Mouse (Mus musculus) lung, postnatal 4 days (tissue): ENCODE measurements around the gene Efs.
A peak's percentile ranks its signal among the peaks of the same experiment; 100 is the strongest.
"Not testable (repeated sequence)": the region's sequence is repeated elsewhere in the genome, so short reads cannot be mapped to it uniquely, and the experiment has no call there.

Experiments
- DNase-seq, 2 experiments: peaks; one replicate each; pipeline ENCODE4 v3.0.0; 2021

The Efs gene

GRCm38 (mm10) chr14:54925349-54926342 lies at the start of gene Efs:
Gene Efs, minus strand, starts transcription at chr14:54926126.
- DNase-seq: peak; percentile 75 to 87

- DNase-seq: no peak
These were observed 48.3 kb upstream of the Efs start for GRCm38 (mm10) chr14:54974068-54974791.

- not testable (repeated sequence) for DNase-seq
These were observed 46.9 kb upstream of the Efs start for GRCm38 (mm10) chr14:54972786-54973185.

DNA sequence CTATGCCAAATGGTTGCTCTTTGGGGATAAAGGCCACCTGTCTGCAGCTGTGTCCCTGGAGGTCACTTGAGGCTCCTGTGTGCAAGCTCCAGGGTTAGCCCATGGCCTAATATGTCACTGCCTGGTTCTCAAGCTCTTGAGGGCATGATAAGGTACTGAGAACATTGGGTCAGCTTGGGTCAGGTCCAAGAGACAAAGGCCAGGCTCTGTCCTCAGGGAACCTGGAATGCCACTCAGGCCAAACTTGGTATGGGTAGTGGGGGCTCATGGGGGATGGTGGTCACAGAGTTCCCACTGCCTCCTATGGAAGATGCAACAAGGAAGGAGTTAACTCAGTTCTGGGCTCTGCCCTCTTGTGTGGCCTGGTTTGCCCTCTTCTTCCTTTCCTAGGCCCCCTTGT lies 42.4 kb upstream of the Efs start:
- DNase-seq: no peak

DNA sequence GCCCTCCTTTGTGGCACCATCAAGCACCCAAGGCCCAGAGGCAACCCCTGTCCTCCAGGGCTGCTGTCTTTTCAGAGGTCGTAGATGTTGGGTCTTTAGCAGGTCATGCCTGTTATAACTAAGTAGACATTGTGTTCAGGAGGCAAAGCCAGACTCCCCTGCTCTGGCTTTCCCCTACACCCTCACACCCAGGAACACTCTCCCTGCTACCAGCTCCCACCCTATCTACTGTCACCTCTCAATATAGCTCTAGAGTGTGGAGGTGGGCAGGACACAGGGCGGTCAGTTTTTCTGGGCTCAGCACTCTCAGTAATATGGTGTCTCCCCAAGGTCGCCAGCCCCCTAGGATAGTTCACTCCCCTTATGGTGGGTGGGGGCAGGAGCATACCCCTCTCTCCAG lies 41.9 kb upstream of the Efs start:
- no peak for DNase-seq

- no peak for DNase-seq
These were observed 40.5 kb upstream of the Efs start, which contains the start of gene Myh6 for GRCm38 (mm10) chr14:54966320-54966977. Gene Myh6, minus strand, starts transcription at chr14:54966927.

DNA sequence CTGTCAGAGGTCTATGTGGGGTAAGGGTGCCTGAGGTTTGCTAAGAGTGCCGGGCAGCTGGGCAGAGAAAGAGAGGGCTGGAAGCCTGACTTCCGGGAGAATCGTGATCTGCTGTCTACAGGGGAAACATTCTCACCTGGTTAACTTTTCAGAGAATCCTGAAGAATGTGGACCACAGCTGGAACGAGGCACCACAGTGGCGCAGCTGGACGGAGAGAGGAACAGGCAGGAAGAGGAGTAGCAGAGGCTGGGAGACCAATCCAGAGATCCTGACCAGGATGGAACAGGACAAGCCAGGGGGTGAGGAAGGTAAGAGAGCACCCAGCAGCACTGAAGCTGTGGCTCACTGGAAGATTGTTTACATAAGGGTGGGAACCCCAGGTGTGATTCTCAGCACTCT lies 39.7 kb upstream of the Efs start:
- no peak for DNase-seq

- no peak for DNase-seq
These were observed 39.1 kb upstream of the Efs start for GRCm38 (mm10) chr14:54965044-54965443.

DNA sequence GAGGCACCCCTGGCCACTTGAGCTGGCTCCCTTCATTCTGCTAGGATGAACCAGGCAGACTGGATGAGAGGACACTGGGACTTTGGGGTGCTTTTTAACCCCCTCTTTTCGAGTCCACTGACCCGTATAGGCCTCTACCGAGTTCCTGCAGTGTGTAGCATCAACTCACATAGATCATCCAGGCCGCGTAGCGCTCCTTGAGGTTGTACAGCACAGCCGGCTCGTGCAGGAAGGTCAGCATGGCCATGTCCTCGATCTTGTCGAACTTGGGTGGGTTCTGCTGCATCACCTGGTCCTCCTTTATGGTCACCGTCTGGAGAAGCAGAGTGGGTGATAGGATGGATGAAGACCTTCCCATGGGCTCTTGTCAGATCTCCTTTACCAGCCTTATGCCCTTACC lies 37.8 kb upstream of the Efs start:
- DNase-seq: no peak

DNA sequence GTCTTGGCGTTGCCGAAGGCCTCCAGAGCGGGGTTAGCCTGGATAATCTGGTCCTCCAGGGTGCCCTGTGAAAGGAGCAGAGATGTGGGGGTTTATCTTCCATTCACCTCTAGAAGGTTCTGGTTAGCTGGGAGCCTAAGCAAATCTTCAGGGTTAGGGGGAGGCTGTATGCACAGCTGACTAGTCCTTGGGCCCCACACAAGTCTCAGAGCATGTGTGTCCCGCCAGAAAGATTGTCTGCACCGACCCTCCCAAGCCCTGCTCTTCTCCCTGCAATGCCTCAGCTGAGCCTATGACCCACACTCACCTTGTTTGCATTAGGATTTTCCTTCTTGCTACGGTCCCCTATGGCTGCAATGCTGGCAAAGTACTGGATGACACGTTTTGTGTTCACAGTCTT lies 36.8 kb upstream of the Efs start:
- no peak for DNase-seq

GRCm38 (mm10) chr14:54961487-54961886 lies 35.6 kb upstream of the Efs start:
- DNase-seq: no peak

- no peak for DNase-seq
These were observed 34.8 kb upstream of the Efs start for GRCm38 (mm10) chr14:54960769-54961168.

GRCm38 (mm10) chr14:54959853-54960613 lies 34.1 kb upstream of the Efs start:
- not testable (repeated sequence) for DNase-seq

DNA sequence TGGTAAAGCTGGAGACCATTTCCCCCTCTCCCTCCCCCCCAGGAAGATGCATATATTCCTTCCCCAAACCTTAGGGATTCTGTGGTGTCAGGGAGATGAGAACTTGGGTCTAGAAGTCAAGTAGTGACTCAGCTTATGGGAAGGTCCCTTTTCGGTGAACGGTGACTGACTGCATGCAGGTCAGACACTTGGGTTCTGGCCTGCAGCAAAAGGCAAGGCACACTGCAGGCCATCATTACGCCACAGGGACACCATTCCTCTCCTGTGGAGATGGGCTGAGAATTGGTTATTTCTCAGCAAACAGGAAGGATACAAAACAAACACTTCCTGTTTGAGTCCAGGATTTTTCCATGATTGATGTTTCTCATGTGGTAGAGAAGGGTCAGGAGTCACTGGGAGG lies 33.3 kb upstream of the Efs start:
- DNase-seq: no peak

- DNase-seq: no peak
These were observed 32.6 kb upstream of the Efs start for GRCm38 (mm10) chr14:54958503-54958902.

GRCm38 (mm10) chr14:54956533-54956932 lies 30.6 kb upstream of the Efs start:
- DNase-seq: no peak

DNA sequence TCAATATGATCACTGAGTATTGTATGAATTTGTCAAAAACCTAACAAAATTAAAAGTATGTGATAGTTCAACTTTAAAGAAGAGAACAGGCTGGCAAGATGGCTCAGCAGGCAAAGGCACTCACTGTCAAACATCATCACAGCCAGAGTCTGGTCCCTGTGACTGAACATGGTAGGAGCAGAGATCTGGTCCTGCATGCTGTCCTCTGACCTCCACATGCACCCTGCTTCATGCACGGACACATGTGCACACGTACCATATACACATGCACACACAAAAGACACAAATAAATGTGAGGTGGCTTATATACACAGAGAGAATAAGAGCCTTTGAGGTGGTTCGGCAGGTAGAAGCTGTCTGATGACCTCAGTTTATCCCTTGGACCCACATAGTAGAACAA lies 29.6 kb upstream of the Efs start:
- DNase-seq: no peak

- no peak for DNase-seq
These were observed 28.5 kb upstream of the Efs start for GRCm38 (mm10) chr14:54954474-54954873.

DNA sequence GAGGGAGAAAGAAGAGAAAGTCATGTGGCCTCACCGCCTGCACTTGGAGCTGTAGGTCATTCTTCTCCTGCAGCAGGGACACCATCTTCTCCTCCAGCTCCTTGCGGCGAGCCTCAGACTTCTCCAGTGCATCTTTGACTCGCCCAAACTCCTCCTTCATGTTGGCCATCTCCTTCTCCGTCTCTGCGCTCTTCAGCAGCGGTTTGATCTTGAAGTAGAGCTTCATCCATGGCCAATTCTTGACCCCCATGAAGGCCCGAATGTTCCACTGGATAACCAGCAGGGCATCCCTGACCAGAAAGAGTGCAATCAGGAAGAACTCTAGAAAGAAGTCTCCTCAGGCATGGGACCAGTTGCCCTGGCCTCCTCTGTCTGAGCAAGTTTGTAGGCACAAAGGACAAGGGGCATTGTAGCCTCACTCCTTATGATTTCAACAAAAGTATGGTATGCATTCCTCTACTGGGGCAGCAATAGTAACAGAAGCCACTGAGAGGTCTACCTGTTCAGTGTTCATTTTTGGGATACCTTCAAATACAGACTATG lies 27.8 kb upstream of the Efs start:
- no peak for DNase-seq

- no peak for DNase-seq
These were observed 25.7 kb upstream of the Efs start for GRCm38 (mm10) chr14:54951587-54951986.

DNA sequence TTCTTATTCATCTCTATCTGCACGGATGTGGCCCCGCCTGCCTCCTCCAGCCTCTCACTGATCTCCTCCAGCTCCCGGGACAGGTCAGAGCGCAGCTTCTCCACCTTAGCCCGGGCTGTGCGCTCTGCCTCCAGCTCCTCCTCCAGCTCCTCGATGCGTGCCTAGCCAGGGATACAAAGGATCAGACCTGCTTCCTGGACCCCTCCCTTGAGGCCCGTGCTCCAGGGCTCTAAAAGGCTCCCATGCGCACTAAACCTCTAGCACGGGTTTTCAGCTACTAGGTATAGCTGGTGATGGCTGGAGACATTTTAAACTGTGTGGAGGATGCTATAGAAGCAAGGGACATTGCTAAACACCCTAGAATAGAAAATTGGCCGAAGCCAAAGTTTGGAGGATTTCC lies 24.6 kb upstream of the Efs start:
- no peak for DNase-seq

DNA sequence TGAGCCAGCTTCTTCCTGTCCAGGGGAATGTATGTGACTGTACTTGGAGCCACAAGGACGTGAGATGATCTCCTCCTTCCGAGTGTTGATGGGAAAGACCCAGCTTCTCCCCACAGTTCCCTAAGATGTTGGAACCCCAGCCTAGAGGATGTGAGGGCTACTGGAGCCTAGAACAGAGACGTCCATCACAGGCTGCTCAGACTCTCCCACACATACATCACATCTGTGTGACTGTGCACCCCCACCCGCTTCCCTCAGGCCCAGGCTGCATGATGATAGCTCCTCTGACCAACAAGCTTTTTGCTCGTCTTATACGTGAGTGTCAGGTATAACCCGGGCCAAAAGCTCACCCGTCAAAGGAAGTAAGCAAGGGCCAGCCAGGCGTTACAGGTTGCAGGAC lies 22.9 kb upstream of the Efs start:
- no peak for DNase-seq
